Mouse (Mus musculus): ENCODE measurements around the gene Pcdh8.

Pcdh8 gene

DNA sequence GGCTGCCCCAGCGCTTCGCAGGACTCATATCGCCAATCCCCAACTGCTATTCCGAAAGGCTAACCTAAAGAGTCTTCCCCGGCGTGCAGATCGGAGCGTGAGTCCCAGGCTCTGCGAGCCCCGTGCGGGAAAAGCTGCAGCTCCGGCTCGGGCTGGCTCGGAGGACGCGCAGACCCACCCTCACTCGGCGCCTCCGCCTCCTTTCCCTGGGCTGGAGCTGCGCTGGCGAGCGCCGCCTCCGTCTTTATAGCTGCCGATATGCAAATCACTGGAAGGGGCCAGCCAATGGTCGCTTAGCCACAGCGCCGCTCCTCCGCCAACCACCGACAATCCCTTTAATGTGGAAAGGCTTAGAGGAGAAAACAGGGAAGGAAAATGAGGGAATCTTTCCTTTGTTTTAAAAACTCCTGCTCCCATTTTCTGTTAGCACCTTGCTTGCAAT lies at the start of gene Pcdh8:
Gene Pcdh8 (minus strand): TSS at position 219 of the 442 bp plus-strand sequence.
- DNase-seq = peak; percentile 88 to 92

DNA sequence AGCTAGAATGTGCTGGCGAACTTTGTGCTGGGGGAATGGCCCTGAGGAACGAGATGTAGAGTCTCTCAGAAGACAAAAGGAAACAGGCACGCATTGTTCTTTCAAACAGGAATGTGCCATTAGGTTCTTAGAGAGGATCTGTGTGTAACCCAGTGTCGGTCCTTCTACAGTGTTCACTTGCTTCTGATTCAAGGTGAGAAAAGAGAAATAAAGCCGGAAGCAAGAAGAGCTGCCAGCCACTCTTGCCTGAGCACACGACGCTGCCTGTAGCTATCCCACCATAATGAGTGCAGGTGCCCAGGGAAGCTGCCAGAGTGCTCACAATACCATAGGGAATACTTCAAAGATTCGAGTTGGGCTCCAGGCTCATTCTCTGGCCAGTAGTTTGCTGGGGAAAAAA lies 43.6 kb upstream of the Pcdh8 start:
- DNase-seq = no peak

DNA sequence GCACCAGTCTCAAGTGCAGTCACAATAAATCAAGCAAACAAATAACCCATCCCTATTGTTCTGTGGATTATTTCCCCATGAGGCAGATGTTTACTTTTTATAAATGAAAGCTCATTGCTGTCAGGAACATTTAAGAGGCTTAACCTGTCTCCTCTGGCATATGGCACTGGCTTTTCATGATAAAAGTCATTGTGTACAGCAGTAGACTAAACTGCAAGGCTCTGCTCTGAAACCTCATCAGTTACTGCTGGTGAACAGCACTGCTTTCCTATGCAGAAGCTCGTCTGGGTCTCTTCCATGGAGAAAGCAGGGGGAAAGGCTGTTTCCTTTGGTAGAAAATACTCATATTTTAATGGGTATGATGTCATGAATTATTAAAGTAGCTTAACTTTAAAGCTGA lies 43.0 kb upstream of the Pcdh8 start:
- no peak for DNase-seq

DNA sequence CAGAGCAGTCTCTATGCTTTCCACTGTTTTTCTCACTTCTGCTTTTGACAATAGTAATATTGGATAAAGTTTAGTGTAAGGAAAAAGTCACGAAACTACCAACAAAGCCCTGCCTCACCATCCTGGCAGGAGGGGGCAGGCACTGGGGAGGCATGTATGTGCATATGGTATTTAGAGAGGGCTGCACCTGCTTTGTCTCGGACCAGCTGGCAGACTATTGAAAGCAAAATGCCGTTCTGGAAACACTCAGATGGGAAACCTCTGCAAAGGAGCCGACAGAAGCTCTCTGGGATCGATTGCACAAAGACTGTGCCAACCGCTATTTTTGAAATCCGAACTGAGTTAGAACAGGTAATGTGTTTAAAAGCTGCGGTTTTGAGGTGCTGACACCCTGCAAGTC lies 22.1 kb upstream of the Pcdh8 start:
- no peak for DNase-seq

DNA sequence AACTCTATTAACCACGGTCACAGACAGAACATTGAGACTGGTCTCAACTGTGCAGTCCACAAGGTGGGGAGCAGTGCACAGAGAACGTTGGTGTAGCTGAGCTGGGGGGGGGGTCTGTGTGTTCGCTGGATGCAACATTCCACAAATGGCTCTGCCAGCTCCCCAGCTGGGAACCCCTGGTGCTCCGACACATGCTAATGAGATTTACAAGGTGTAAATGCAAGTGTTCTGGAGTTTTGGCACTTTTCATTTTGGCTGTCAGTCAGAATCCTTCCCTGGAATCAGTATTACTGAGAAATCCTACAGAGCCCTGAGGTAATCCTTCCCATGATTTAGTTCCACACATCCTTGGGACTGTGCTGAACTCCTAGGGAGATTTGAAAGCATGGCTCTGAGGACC lies 18.4 kb upstream of the Pcdh8 start:
- no peak for DNase-seq

DNA sequence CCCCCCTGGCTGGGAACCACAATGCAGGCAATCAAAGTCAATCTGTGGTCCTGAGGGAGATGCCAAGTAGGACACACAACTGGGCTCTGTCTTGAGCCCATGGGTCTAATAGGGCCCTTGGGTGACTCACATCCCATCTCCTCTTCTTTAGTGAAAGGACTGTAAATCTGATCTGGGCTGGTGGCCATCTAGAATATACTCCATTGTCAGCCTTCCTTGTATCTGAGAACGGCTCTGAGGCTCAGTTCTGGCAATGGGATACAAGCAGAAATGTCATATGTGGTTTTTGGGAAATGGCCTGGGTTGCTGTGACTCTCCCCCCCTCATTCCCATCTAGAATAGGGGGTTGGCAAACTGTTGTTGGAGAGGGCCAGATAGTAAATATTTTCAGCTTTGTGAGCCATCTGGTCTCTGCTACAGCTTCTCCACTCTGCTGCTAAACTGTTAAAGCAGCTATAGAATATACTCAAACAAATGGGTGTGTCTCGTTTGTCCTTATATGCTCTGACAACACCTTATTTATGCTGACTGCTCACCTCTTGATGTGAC lies 17.6 kb upstream of the Pcdh8 start:
- no peak for DNase-seq

DNA sequence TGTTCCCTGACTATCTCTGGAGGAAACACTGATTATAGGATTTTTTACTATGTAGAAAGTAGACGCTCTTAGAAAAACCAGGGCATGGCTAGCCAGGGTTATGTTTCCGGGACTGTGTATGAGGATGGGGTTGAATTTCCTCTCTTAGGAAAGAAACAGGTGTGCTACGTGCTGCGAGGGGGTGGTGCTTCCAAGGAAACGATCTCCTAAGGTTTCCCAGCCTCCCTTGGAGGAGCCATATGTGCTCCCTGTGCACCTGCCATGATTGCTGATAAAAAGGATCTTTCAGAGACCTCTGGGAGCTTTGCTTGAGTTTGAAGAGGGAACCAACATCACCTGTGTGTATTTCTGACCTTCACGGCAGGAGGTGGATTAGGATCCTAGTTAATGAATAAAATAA lies 16.8 kb upstream of the Pcdh8 start:
- no peak for DNase-seq

DNA sequence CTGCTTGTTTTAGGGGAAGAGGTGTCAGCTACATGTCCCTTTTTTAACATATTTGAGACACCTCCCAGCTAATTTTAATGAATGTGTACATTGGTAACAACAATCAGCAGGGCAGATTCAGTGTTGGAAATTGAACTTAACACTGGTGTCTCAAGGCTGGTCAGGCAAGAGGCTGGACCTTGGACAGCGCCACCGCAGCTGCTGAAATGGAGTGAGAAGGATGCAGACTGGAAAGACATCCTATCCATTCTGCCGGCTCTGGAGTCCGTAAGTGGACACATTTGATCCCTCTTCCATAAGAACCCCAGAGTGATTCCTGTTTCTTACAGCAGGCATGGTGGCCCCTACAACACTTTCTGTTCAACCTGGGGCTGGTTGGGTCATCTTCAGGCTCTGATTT lies 14.3 kb upstream of the Pcdh8 start:
- peak; percentile 77 to 78 for DNase-seq

DNA sequence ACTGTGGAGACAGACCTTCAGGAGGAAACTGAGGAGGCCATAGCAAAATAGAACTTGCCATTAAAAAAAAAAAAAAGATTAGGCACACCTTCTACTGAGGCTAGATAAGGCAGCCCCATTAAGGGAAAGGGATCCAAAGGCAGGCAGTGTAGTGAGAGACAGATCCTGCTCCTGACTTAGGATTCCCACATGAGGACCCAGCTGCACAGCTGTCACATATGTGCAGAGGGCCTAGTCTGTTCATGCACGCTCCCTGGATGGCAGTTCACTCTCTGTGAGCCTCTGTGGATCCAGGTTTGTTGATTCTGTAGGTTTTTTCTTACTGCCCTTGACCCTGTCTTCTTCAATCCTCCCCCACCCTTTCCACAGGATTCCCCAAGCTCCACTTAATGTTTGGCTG lies 9.8 kb upstream of the Pcdh8 start:
- DNase-seq = no peak

DNA sequence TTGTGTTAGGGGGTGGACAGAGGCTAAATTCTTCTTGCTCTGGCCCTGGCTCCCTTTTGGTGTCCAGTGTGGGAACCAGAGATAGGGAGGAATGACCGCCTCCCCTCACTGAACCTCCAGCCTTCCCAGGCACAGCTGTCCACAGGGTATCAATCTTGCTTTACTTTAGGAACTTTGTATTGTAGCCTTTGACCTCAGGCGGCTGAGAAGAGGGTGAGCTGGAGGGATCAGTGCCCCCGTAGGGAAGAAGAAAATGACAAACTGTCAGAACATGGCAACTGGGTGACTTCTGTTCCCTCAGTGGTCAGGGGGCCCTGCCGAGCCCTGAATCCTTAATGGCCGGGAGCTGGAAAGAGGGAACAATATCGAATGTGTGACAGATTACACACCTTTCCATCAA lies 9.2 kb upstream of the Pcdh8 start:
- DNase-seq = no peak

DNA sequence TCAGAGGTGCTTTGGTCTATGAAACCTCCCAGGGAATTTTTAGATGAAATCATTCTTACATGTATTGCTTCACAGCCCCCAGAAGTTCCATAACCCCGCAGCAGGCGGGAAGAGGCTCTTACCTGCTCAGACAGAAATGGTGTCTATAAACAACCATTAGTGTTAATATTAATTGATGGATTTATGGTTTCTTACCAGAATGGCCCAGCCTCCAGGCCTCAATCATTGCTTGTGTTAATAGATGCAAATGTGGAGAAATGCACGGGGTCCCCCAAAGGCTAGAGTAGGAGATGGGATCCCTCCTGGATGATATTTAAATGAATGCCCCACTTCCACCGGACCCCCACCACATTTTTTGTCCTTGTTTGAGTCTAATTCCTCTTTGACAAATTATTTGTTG lies 8.7 kb upstream of the Pcdh8 start:
- no peak for DNase-seq

DNA sequence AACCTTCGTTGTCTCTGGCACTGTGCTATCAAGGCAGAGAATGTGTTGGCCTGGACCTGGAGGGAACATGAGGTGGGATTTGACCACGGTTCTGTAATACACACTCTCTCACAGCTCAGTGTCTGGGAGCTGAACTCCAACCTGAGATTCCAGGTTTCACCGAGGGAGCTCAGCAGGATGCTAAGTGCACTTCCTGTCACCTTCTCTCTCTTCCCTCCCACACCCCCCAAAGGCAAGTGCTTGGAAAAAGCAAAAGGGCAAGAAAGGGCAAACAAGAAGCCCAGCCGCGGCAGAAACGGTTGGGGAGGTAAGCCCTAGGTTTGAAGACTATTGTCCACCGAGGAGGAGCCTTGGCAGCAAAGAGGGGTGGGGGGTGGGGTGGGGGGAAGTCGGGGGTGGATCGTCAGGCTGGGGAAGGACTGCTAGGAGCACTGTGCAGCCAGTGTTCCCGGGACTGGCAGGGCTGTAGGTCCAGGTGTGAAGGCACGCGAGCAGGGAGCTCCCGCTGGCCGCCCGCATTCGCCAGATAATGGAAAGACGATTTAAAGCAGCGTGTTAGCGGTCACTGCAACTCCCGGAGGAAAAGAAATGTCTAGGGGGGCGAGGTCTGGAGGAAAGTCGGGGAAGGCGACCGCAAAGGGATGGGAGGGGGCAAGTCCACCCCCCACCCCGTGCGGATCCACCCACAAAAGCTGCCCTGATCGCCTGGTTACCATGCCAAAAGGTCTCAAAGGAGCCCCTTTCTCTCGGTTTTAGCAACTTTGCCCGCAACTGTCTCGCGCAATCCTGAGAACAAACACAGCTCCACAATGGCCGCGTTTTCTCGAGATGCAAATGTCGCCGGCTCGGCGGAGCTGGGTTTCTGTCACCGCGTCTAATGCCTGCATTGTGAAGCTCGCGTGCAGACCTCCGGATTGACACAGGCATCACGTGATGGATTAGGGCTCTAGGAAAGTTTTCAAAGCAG lies 2.6 kb upstream of the Pcdh8 start:
- peak in 1 of 2 experiments; percentile 8 for DNase-seq

DNA sequence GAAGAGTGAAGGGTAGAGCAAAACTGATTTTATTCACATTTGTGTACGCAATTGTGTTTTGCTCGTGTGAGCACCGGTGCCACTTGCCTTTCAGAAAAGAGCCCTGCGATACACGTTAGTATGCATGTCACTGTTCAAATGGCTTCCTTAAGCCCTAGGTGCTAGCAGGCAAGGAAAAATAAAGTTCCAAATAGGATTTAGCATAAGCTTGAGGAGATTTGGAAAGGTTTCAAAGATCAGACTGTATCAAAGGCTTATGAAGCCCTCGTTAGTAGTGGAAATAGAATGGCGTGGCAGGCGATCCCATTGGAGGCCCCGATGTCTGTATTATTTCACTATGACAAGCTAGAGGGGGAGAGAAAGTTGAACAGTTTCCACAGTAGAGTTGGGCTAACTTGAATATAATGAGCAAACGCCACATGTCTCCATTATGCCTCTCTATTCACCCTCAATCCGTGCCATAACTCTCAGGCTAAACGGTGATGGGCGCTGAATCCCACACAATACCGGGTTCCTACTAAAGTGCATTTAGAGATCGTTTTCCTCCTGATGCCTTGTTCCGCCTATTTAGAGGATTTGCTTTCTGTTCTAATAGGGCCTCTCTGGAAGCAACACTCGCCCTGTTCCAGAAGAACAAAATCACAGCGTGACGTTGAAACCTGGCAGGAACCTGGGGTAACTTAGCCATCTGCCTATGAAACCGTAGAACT lies 845 bp upstream of the Pcdh8 start:
- DNase-seq = peak in 1 of 2 experiments; percentile 2

DNA sequence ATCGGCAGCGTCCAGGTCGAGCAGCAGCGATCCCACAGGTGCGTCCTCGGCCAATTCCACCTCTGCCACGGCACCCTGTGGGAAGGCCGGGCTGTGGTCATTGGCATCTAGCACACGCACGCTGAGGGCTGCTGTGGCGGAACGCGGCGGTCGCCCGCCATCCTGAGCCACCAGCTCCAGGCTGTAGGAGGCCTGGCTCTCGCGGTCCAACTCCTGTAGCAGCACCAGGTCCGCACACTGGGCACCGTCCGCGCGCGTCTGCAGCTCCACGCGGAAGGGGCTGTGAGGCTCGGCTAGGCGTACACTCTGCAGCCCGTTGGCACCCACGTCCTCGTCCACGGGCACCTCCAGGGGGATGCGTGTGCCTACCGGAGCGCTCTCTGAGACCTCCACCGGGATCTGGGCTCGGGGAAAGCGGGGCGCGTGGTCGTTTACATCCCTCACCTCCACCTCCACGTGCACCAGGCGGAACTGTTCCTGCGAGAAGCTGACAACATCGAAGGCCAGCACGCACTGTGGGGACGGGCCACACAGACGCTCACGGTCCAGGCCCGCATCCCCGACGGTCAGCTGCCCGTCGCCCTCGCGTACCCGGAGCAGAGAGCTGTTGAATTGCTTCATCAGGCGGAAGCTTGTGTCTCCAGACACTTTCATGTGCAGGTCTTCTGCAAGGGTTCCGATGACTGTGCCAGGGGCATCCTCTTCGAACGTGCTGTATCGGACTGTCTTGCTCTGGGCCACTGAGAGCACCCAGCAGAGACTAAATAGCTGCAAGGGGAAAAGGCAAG lies 612 bp downstream of the Pcdh8 start:
- DNase-seq = peak; percentile 17 to 36

DNA sequence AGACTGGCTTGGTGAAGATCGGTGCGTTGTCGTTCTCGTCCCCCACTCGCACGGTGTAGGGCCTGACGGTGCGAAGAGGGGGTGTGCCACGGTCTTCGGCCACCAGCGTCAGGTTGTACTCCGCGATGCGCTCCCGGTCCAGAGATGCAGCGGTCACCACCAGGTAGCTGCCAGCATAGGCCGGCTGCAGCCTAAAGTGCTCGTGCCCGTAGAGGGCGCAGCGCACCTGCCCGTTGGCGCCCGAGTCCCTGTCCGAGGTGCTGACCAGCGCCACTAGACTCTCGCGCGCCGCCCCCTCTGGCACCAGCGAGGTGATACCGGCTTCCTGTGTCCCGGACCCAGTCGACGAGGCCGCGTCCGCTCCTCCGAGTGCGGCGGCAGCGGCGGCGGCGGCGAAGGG lies 1.5 kb downstream of the Pcdh8 start:
- peak; percentile 93 to 94 for DNase-seq

DNA sequence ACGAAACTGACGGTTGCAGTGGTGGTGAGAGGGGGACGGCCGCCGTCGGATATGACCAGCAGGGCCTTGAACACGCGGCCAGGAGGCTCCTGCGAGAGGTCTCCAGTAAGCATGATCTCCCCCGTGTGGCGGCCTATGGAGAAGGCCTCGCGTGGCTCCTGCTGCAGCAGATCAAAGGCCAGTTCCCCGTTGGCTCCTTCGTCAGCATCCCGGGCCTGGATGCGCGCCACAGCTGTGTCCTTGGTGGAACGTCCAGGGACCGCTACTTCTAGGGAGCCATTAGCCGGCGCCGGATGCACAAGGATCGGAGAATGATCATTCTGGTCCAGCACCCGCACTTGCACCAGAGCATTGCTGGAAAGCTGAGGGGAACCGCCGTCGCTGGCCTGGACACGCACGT lies 2.1 kb downstream of the Pcdh8 start:
- DNase-seq = peak; percentile 43 to 53

DNA sequence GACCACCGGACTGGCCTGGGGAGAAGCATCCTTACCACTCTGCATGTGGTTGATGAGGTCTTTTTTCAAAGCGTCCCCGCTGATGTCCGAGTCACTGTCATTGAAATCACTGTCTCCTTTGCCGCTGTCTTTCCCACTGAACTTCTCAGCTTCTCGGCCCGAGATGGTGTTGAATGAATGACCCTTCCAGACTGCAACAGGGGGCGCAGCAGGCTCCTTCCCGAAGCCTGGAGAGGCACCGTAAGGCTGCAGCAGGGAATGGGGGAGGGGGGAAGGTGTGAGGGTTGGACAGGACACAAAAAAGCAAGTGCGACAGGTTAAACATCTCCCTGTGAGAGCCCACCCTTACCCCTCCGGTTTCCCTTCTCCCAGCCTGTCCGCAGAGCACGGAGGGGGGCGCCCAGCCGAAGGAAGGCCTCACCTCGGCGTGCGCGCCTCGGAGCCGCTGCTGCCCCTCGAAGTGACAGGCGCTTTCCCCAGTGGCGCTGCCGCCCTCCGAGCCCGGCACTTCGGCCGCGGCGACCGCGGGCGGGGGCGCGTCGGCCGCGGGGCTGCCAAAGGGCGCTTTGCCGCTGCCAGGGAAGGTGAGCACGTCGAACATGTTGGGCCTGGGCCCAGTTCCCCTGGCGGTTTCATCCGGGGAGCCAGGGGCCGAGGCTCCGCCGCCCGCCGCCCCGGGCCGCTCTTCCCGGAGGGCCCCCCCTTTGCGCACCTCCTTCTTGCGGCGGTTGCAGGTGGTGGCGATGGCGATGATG lies 2.9 kb downstream of the Pcdh8 start:
- peak in 1 of 2 experiments; percentile 9 for DNase-seq

DNA sequence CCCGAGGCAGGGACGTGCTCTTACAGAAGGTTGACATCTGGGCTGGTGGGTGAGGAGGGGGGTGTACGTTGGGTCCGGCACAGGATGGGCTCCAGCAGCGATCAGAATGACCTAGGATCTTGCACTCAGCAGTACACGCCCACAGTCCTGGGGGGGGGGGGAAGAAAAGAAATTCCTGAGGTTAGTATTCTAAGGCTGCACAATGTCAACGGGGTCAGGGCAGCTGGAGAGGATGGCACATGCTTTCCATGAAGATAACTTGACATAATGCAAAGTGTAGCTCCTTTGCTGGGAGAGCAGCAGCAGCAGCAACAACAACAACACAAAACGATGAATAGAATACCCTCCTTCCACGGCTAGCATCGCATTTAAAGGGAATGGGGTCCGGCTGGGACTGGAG lies 3.5 kb downstream of the Pcdh8 start:
- no peak for DNase-seq

DNA sequence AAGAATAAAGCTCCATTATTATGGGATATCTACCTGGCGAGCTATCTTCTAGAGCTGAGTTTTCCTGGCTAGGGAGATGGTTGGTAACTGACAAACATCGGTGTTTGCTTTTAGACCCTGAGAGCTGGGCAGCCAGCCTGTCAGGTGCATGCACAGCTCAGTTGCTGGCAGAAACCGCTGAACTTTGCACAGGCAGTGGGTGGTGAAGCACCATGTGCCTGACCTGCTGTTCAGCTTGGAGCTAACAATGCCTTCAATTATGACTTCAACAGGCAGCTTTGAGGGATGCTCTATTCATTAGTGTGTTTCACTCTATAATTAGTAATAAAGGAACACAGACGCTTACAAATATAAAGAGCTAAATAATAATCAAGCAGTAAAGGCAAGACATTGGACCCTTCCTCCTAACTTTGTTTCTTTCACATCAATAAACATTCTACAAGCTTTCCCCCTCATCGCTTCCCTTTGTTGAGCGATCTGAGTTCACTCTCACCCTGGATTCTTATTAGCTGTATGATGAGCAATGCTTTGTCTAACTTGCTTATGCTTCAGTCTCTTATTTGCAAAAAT lies 5.8 kb downstream of the Pcdh8 start:
- DNase-seq = no peak

DNA sequence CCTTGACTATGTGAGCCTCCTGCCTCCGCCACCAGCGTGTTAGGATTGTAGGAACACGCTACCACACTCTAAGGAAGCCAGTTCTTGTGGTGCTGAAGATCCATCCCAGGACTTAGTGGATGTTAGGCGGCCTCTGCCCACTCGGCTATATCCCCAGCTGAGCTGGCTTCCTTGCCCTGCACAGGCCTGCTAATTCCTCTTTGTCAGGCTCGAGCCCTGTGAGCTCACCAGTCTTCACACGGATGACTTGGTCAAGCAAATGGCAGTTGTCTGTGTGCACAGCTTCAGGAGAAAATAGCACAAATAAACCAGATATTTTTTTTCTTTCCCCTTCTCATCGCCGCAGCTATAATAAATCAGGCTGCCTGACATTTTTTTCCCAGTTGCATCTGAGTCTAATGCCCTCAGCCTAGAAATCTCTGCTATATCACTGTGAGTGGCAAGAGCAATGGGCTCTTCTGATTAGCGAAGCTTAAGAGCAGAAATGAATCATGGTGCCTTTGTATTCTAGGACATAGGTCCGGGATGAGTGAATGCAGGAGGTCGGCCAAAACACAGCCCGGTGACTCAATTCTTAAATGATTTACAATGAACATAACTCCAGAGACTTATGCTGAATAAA lies 16.4 kb downstream of the Pcdh8 start:
- no peak for DNase-seq

DNA sequence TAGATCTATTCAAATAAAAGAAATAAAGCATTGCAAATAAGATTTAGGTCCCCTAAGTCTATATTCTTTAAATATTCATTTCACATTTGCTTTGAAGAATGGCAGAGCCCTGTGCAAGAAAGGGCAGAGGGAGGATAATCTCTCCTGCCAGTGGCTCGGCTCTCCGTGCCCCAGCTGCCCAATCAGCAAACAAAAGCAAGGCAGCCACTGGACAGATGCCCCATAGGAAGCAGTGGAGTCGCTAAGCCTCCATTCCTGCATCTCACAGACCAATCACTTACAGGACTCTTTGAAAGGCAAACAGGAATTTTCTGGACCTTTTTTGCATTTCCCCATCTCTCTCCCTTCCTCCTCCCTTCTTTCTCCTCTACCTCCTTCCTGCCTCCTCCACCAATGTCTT lies 17.0 kb downstream of the Pcdh8 start:
- DNase-seq = no peak
